ENCODE assay signal across 9 mouse cellular contexts in genomic region chr1:64302833-64303358, GRCm38 (mm10).
DNase-seq lines count a peak whose midpoint lies in the region; ATAC-seq and TF ChIP-seq lines count a peak whose summit lies in the region.
"Had no signal": no experiment of that assay in that cellular context is flagged by ENCODE, and none has a peak within 500 bp of the region (broad histone marks: within the 10 kb centered on the region; RNA-seq: fewer than 3 reads in every experiment).

No protein-coding gene starts in this region.

- no peak overlapping the region for H3K9ac ChIP-seq in embryonic facial prominence, embryonic 14.5 days (ENCODE audit: low read depth, low read length)
- peak overlapping the region; percentile 38; the same call in 1 of the 2 replicates for H3K9ac ChIP-seq in heart, embryonic 15.5 days
- no peak overlapping the region for H3K9ac ChIP-seq in kidney, embryonic 16.5 days (replicated peaks; ENCODE audit: low read length)
- H3K9ac ChIP-seq in liver, embryonic 12.5 days = no peak overlapping the region
- no peak overlapping the region for H3K9ac ChIP-seq in midbrain, postnatal 0 days (replicated peaks; ENCODE audit: low read length, poor library complexity, severe bottlenecking)

- peak; percentile 62 for DNase-seq in layer of hippocampus, adult 11-12 months (ENCODE audit: low spot score)
- DNase-seq in layer of hippocampus, postnatal 25 days (ENCODE audit: extremely low spot score in 1 of 2, low spot score in 1 of 2) = no peak
- DNase-seq in embryonic facial prominence, embryonic 14.5 days (ENCODE audit: low spot score) = peak; percentile 68
- peak; percentile 78 for DNase-seq in midbrain, postnatal 0 days (ENCODE audit: low spot score)
- DNase-seq in splenic B cell, adult 2 months (ENCODE audit: low read depth, low spot score) = peak; percentile 77

- no peak overlapping the region for H3K4me3 ChIP-seq in embryonic facial prominence, embryonic 14.5 days (ENCODE audit: low read depth, low read length)
- peak overlapping the region; percentile 39 for H3K4me3 ChIP-seq in heart, embryonic 15.5 days
- peak overlapping the region; percentile 2; the same call in 1 of the 2 replicates for H3K4me3 ChIP-seq in kidney, embryonic 16.5 days (ENCODE audit: low read length)
- peak overlapping the region; percentile 32 for H3K4me3 ChIP-seq in liver, embryonic 12.5 days
- H3K4me3 ChIP-seq in midbrain, postnatal 0 days (ENCODE audit: low read depth, low read length) = no peak overlapping the region
- H3K4me3 ChIP-seq: myocyte had no signal

- H3K9me3 ChIP-seq in embryonic facial prominence, embryonic 14.5 days (ENCODE audit: control insufficient read depth, low read length) = no peaks in the 10 kb centered on the region
- no peaks in the 10 kb centered on the region for H3K9me3 ChIP-seq in heart, embryonic 15.5 days (replicated peaks)
- H3K9me3 ChIP-seq in kidney, embryonic 16.5 days (ENCODE audit: low read length) = no peaks in the 10 kb centered on the region
- H3K9me3 ChIP-seq in liver, embryonic 12.5 days (replicated peaks) = no peaks in the 10 kb centered on the region
- no peaks in the 10 kb centered on the region for H3K9me3 ChIP-seq in midbrain, postnatal 0 days (ENCODE audit: low read length)

- TF ChIP-seq CTCF in midbrain, postnatal 0 days (IDR thresholded peaks at IDR 0.05) = peak; percentile 37; the same call in 1 of the 2 replicates

- H3K4me1 ChIP-seq in embryonic facial prominence, embryonic 14.5 days (ENCODE audit: control insufficient read depth, insufficient read depth, low read length) = peaks cover under 1% of the 10 kb centered on the region; the same call in 1 of the 2 replicates
- H3K4me1 ChIP-seq in heart, embryonic 15.5 days (replicated peaks) = peaks cover 26% of the 10 kb centered on the region
- H3K4me1 ChIP-seq in kidney, embryonic 16.5 days (ENCODE audit: insufficient read depth, low read length) = 0 out of 2 replicates have a peak, but pooled peaks cover 10% of the 10 kb centered on the region
- no peaks in the 10 kb centered on the region for H3K4me1 ChIP-seq in liver, embryonic 12.5 days
- H3K4me1 ChIP-seq in midbrain, postnatal 0 days (ENCODE audit: insufficient read depth, low read length) = peaks cover 5% of the 10 kb centered on the region; the same call in 1 of the 2 replicates

- no peak overlapping the region; the same call in 1 of the 2 replicates for H3K27ac ChIP-seq in embryonic facial prominence, embryonic 14.5 days (replicated peaks; ENCODE audit: low read depth, low read length)
- peak overlapping the region; percentile 82 for H3K27ac ChIP-seq in heart, embryonic 15.5 days
- H3K27ac ChIP-seq in kidney, embryonic 16.5 days (ENCODE audit: low read length) = peak overlapping the region; percentile 76; the same call in 1 of the 2 replicates
- H3K27ac ChIP-seq in liver, embryonic 12.5 days = peak overlapping the region; percentile 50
- no peak overlapping the region; the same call in 1 of the 2 replicates for H3K27ac ChIP-seq in midbrain, postnatal 0 days (ENCODE audit: low read depth, low read length)

- no peaks in the 10 kb centered on the region for H3K36me3 ChIP-seq in embryonic facial prominence, embryonic 14.5 days (ENCODE audit: control insufficient read depth, insufficient read depth, low read length)
- H3K36me3 ChIP-seq in heart, embryonic 15.5 days = no peaks in the 10 kb centered on the region
- no peaks in the 10 kb centered on the region for H3K36me3 ChIP-seq in kidney, embryonic 16.5 days (ENCODE audit: insufficient read depth, low read length)
- H3K36me3 ChIP-seq in liver, embryonic 12.5 days = no peaks in the 10 kb centered on the region
- no peaks in the 10 kb centered on the region for H3K36me3 ChIP-seq in midbrain, postnatal 0 days (ENCODE audit: insufficient read depth, low read length)
- no peaks in the 10 kb centered on the region for H3K36me3 ChIP-seq in splenic B cell, adult 2 months (ENCODE audit: control insufficient read depth, insufficient read depth, low read length, poor library complexity, severe bottlenecking)

- peak overlapping the region; percentile 23; the same call in 1 of the 2 replicates for H3K4me2 ChIP-seq in embryonic facial prominence, embryonic 14.5 days (ENCODE audit: low read depth, low read length)
- peak overlapping the region; percentile 59 for H3K4me2 ChIP-seq in heart, embryonic 15.5 days
- H3K4me2 ChIP-seq in kidney, embryonic 16.5 days (replicated peaks; ENCODE audit: low read depth, low read length) = peak overlapping the region; percentile 19; the same call in 1 of the 2 replicates
- peak overlapping the region; percentile 52 for H3K4me2 ChIP-seq in liver, embryonic 12.5 days
- peak overlapping the region; percentile 31 for H3K4me2 ChIP-seq in midbrain, postnatal 0 days (ENCODE audit: low read depth, low read length, poor library complexity, severe bottlenecking)

- ATAC-seq in embryonic facial prominence, embryonic 14.5 days (ENCODE audit: low read depth) = no peak
- 0 out of 2 replicates have a peak, but pooled peaks have one; percentile 8 for ATAC-seq in heart, embryonic 15.5 days (replicated peaks; ENCODE audit: insufficient number of reproducible peaks, insufficient read depth, low FRiP score, low read depth)
- ATAC-seq in kidney, embryonic 16.5 days (ENCODE audit: low FRiP score, low TSS enrichment) = 0 out of 2 replicates have a peak, but pooled peaks have one; percentile 13
- ATAC-seq in liver, embryonic 12.5 days = no peak
- ATAC-seq in midbrain, postnatal 0 days (ENCODE audit: low FRiP score) = 0 out of 2 replicates have a peak, but pooled peaks have one; percentile 27

- no peaks in the 10 kb centered on the region for H3K27me3 ChIP-seq in embryonic facial prominence, embryonic 14.5 days (replicated peaks; ENCODE audit: control insufficient read depth, insufficient read depth, low read length)
- H3K27me3 ChIP-seq in heart, embryonic 15.5 days = no peaks in the 10 kb centered on the region
- no peaks in the 10 kb centered on the region for H3K27me3 ChIP-seq in kidney, embryonic 16.5 days (ENCODE audit: insufficient read depth, low read length)
- H3K27me3 ChIP-seq in liver, embryonic 12.5 days (replicated peaks) = no peaks in the 10 kb centered on the region
- H3K27me3 ChIP-seq in midbrain, postnatal 0 days (ENCODE audit: insufficient read depth, low read length) = no peaks in the 10 kb centered on the region
- no peaks in the 10 kb centered on the region for H3K27me3 ChIP-seq in splenic B cell, adult 2 months (ENCODE audit: control insufficient read depth, insufficient read depth, low read length, poor library complexity, severe bottlenecking)

- 20% methylated on average over 8 of the region's 10 CpGs for WGBS in embryonic facial prominence, embryonic 14.5 days
- WGBS in heart, embryonic 15.5 days = 10% methylated on average over 10 of the region's 10 CpGs
- WGBS in kidney, embryonic 16.5 days = 22% methylated on average over 9 of the region's 10 CpGs
- 3% methylated on average over 8 of the region's 10 CpGs for WGBS in liver, embryonic 12.5 days (ENCODE audit: insufficient replicate concordance)
- 2% methylated on average over 9 of the region's 10 CpGs for WGBS in midbrain, postnatal 0 days

Comparison
In these comparisons a context has a peak if more than half of its experiments do, and no peak if none do; other contexts are left out.
1. DNase-seq: peak in layer of hippocampus, adult 11-12 months (single experiment), embryonic facial prominence, embryonic 14.5 days (single experiment), midbrain, postnatal 0 days (single experiment) and splenic B cell, adult 2 months (single experiment); none in layer of hippocampus, postnatal 25 days (0 of 2).
2. ATAC-seq: peak in heart, embryonic 15.5 days (single experiment), kidney, embryonic 16.5 days (single experiment) and midbrain, postnatal 0 days (single experiment); none in embryonic facial prominence, embryonic 14.5 days (single experiment) and liver, embryonic 12.5 days (single experiment).
3. H3K27ac ChIP-seq: peak in heart, embryonic 15.5 days (single experiment), kidney, embryonic 16.5 days (single experiment) and liver, embryonic 12.5 days (single experiment); none in embryonic facial prominence, embryonic 14.5 days (single experiment) and midbrain, postnatal 0 days (single experiment).
4. H3K4me3 ChIP-seq: peak in heart, embryonic 15.5 days (single experiment), kidney, embryonic 16.5 days (single experiment) and liver, embryonic 12.5 days (single experiment); none in embryonic facial prominence, embryonic 14.5 days (single experiment) and midbrain, postnatal 0 days (single experiment).
5. Peak in every context shown above with its lines, with median percentiles within 50 percentile points of each other: H3K4me2 ChIP-seq.